Mouse (Mus musculus): ENCODE data around the gene Sorcs3. TPM values are rescaled to one million over a fixed set of nuclear protein-coding genes. Genes with fewer than 3 reads are reported as not detected.

The Sorcs3 gene
- total and polyA plus RNA-seq, 3 experiments = not detected

GRCm38 (mm10) chr19:48546133-48546448 is 340.3 kb downstream of the Sorcs3 start:
- no peak for TF ChIP-seq CHD2 (IDR thresholded peaks at IDR 0.05; ENCODE audit: low read length)
- no peak for TF ChIP-seq POLR2A (IDR thresholded peaks at IDR 0.05; ENCODE audit: control insufficient read depth in 1 of 2, insufficient read depth in 1 of 2, low read depth in 1 of 2, low read length in 2 of 2, poor library complexity in 1 of 2)
- no peak overlapping the region for H3K27ac ChIP-seq (ENCODE audit: control insufficient read depth, low read depth, low read length)

GRCm38 (mm10) chr19:48548143-48548881 is 342.5 kb downstream of the Sorcs3 start:
- Histone ChIP-seq H3K36me3 (ENCODE audit: control insufficient read depth in 1 of 2, insufficient read depth in 2 of 2, low read length in 2 of 2) (no peaks in the 10 kb centered on the region), H3K79me2 (ENCODE audit: control insufficient read depth, insufficient read depth, low read length, poor library complexity) (no peaks in the 10 kb centered on the region), H3K4me1 (ENCODE audit: control insufficient read depth in 1 of 2, insufficient read depth in 2 of 2, low read length in 2 of 2) (no peaks in the 10 kb centered on the region), H3K9ac (ENCODE audit: control insufficient read depth, low read depth, low read length, poor library complexity, severe bottlenecking) (no peak overlapping the region), H3K9me3 (replicated peaks; ENCODE audit: insufficient read depth, low read length) (no peaks in the 10 kb centered on the region), H3K27me3 (ENCODE audit: control insufficient read depth in 1 of 2, insufficient read depth in 2 of 2, low read length in 2 of 2) (no peaks in the 10 kb centered on the region), H3K27ac (ENCODE audit: control insufficient read depth, low read depth, low read length) (no peak overlapping the region), H3K4me3 (ENCODE audit: control insufficient read depth in 1 of 2, insufficient read depth in 1 of 2, low read depth in 2 of 2, low read length in 2 of 2) (no peak overlapping the region)
- TF ChIP-seq JUND (IDR thresholded peaks at IDR 0.05; ENCODE audit: low read depth, low read length) = no peak
- TF ChIP-seq USF1 (IDR thresholded peaks at IDR 0.05; ENCODE audit: low read depth, low read length) = no peak
- no peak for TF ChIP-seq KAT2A (conservative IDR thresholded peaks at IDR 0.05; ENCODE audit: low read depth, low read length)
- TF ChIP-seq RCOR1 (IDR thresholded peaks at IDR 0.05; ENCODE audit: low read depth, low read length) = no peak
- no peak for TF ChIP-seq HCFC1 (IDR thresholded peaks at IDR 0.05; ENCODE audit: low read depth, low read length)
- TF ChIP-seq GABPA (IDR thresholded peaks at IDR 0.05; ENCODE audit: low read depth, low read length) = no peak
- TF ChIP-seq TCF12 (IDR thresholded peaks at IDR 0.05; ENCODE audit: low read depth, low read length) = no peak
- no peak for TF ChIP-seq UBTF (IDR thresholded peaks at IDR 0.05; ENCODE audit: borderline replicate concordance, insufficient read depth, low read depth, low read length)
- no peak for TF ChIP-seq CTCF (IDR thresholded peaks at IDR 0.05 in 2 of 3, conservative IDR thresholded peaks at IDR 0.05 in 1 of 3; ENCODE audit: control insufficient read depth in 1 of 3, insufficient read depth in 1 of 3, low read depth in 2 of 3, low read length in 3 of 3, poor library complexity in 1 of 3, severe bottlenecking in 1 of 3)
- TF ChIP-seq ETS1 (IDR thresholded peaks at IDR 0.05; ENCODE audit: low read depth, low read length) = no peak
- TF ChIP-seq TAL1 (IDR thresholded peaks at IDR 0.05; ENCODE audit: low read length) = no peak
- no peak for TF ChIP-seq MAZ (IDR thresholded peaks at IDR 0.05; ENCODE audit: low read depth, low read length)
- no peak for TF ChIP-seq RAD21 (IDR thresholded peaks at IDR 0.05; ENCODE audit: low read depth, low read length)
- no peak for TF ChIP-seq EP300 (IDR thresholded peaks at IDR 0.05; ENCODE audit: low read depth in 1 of 2, low read length in 2 of 2)
- TF ChIP-seq ZC3H11A (IDR thresholded peaks at IDR 0.05; ENCODE audit: low read depth, low read length) = no peak
- no peak for DNase-seq (ENCODE audit: low read depth, low spot score)

More at GRCm38 (mm10) chr19:48546133-48546448, 340.3 kb downstream of the Sorcs3 start:
- Histone ChIP-seq H3K79me2 (ENCODE audit: control insufficient read depth, insufficient read depth, low read length, poor library complexity) (no peaks in the 10 kb centered on the region), H3K4me3 (ENCODE audit: control insufficient read depth in 1 of 2, insufficient read depth in 1 of 2, low read depth in 2 of 2, low read length in 2 of 2) (no peak overlapping the region), H3K4me1 (ENCODE audit: control insufficient read depth in 1 of 2, insufficient read depth in 2 of 2, low read length in 2 of 2) (no peaks in the 10 kb centered on the region), H3K9ac (ENCODE audit: control insufficient read depth, low read depth, low read length, poor library complexity, severe bottlenecking) (no peak overlapping the region), H3K36me3 (ENCODE audit: control insufficient read depth in 1 of 2, insufficient read depth in 2 of 2, low read length in 2 of 2) (no peaks in the 10 kb centered on the region), H3K9me3 (replicated peaks; ENCODE audit: insufficient read depth, low read length) (no peaks in the 10 kb centered on the region), H3K27me3 (ENCODE audit: control insufficient read depth in 1 of 2, insufficient read depth in 2 of 2, low read length in 2 of 2) (no peaks in the 10 kb centered on the region)
- DNase-seq (ENCODE audit: low read depth, low spot score) = no peak
